Mouse (Mus musculus) limb, embryonic 14.5 days (tissue): ENCODE results near the gene Tspyl1. TPM values are rescaled to one million over a fixed set of nuclear protein-coding genes. Genes with fewer than 3 reads are reported as not detected.

Experiments
- ATAC-seq: fragments of 200-750 bp; cut with Nextera tagmentation; 2 replicates; pipeline ENCODE4 v1.8.0; 2017; ENCODE audit warnings: low read depth, moderate number of reproducible peaks, moderate TSS enrichment; ENCODE audit not compliant: low FRiP score
- DNase-seq: peaks from one replicate; pipeline ENCODE4 v3.0.0-alpha.2; 2015; ENCODE audit warnings: low spot score
- H3K27ac ChIP-seq: fragments of 300-500 bp; sonication (generic); replicated peaks from 2 replicates; pipeline ENCODE4 v1.5.1; 2014; ENCODE audit warnings: low read depth, mild to moderate bottlenecking, low read length, moderate library complexity, mixed read lengths
- H3K27me3 ChIP-seq: fragments of 300-500 bp; sonication (generic); 2 replicates; pipeline ENCODE4 v1.6.1; 2014; ENCODE audit warnings: low read length, mixed read lengths; ENCODE audit not compliant: control insufficient read depth, insufficient read depth
- H3K36me3 ChIP-seq: fragments of 300-500 bp; sonication (generic); 2 replicates; pipeline ENCODE4 v1.6.1; 2014; ENCODE audit warnings: mild to moderate bottlenecking, low read length, moderate library complexity, mixed read lengths; ENCODE audit not compliant: control insufficient read depth, insufficient read depth
- H3K4me1 ChIP-seq: fragments of 300-500 bp; sonication (generic); 2 replicates; pipeline ENCODE4 v1.6.1; 2014; ENCODE audit warnings: antibody characterized with exemption, low read length, mixed read lengths; ENCODE audit not compliant: control insufficient read depth, insufficient read depth
- H3K4me2 ChIP-seq: fragments of 300-500 bp; sonication (generic); replicated peaks from 2 replicates; pipeline ENCODE4 v1.6.1; 2014; ENCODE audit warnings: low read depth, mild to moderate bottlenecking, low read length, moderate library complexity; ENCODE audit not compliant: severe bottlenecking
- H3K4me3 ChIP-seq: fragments of 300-500 bp; sonication (generic); replicated peaks from 2 replicates; pipeline ENCODE4 v1.5.1; 2014; ENCODE audit warnings: low read length
- H3K9ac ChIP-seq: fragments of 300-500 bp; sonication (generic); 2 replicates; pipeline ENCODE4 v1.6.1; 2014; ENCODE audit warnings: mild to moderate bottlenecking, low read depth, low read length, moderate library complexity; ENCODE audit not compliant: severe bottlenecking
- H3K9me3 ChIP-seq: fragments of 300-500 bp; sonication (generic); 2 replicates; pipeline ENCODE4 v1.6.1; 2016; ENCODE audit warnings: low read length; ENCODE audit not compliant: control insufficient read depth
- POLR2A ChIP-seq: fragments of 200-500 bp; IDR thresholded peaks from 2 replicates; pipeline ENCODE4 v1.8.0; 2012; ENCODE audit warnings: inconsistent platforms, mild to moderate bottlenecking, moderate library complexity, borderline replicate concordance; ENCODE audit not compliant: insufficient read depth, insufficient read length; ENCODE audit errors: extremely low read depth
- WGBS: fragments of 180-500 bp; shearing (Covaris S2); extraction: QIAGEN DNeasy Blood & Tissue Kit; methylation state at CpG from one replicate; pipeline ENCODE4 v1.1.7; 2014; 5-methylcytosine and 5-hydroxymethylcytosine counted together
- polyA plus RNA-seq, 2 experiments: library from polyadenylated mRNA; depleted of rRNA in 1 of 2; stranded (reverse) in 1 of 2; unstranded in 1 of 2; fragments of >200 nt; fragmentation: Nextera tagmentation in 1 of 2; extraction: Ambion mirVana in 1 of 2; gene quantifications; 2 replicates each; pipeline versions ENCODE4 v1.2.1 to v1.2.3; 2012 to 2014

The Tspyl1 gene
- polyA plus RNA-seq, 2 experiments = 39.6 to 44.4 TPM

DNA sequence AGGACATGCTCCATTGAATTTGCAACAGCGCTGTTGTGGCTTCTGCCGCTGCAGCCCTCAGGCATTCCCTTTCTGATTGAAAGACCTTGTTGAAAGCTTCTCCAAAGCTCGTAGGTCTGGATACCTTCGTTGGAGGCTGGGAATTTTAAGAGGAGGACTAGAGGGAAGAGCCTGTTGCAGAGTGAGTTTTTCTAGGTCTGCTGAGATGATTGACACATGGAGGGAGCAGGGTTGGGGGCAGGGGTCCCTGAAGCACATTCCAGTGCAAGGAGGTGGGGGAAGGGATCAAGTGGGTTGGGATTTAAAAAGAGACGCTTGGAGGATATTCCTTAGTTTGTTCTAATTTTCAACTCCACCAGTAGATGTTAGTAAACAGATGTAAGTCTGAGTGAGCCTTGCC is 18.4 kb downstream of the Tspyl1 start:
- Histone ChIP-seq H3K27me3 (no peaks in the 10 kb centered on the region), H3K4me3 (0 out of 2 replicates have a peak overlapping the region, but pooled peaks have one; percentile 1), H3K4me1 (peaks cover 22% of the 10 kb centered on the region), H3K9me3 (no peaks in the 10 kb centered on the region), H3K36me3 (0 out of 2 replicates have a peak, but pooled peaks cover 4% of the 10 kb centered on the region), H3K4me2 (peak overlapping the region; percentile 10), H3K9ac (0 out of 2 replicates have a peak overlapping the region, but pooled peaks have one; percentile 17), H3K27ac (no peak overlapping the region)
- WGBS = 29% methylated on average over 5 of the region's 5 CpGs
- no peak for DNase-seq
- no peak for ATAC-seq
- no peak for TF ChIP-seq POLR2A

DNA sequence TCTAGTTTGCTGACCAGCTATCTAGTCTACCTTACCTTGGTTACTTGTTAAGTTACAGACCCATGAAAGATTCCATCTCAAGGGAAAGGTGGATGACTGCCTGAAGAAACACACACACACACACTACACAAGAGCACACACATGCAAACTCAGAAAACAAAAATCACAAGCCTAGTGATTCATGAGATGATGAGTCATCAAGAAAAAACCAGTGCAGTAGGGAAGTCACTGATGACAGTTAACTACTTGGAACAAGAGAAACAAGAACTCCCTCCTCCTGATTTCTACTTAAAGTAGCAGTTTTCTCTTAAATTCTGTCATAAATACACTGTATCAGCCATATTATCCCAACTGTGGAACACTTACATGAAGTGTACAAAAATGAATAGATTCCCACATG is 25.1 kb downstream of the Tspyl1 start:
- Histone ChIP-seq H3K27me3 (no peaks in the 10 kb centered on the region), H3K9ac (no peak overlapping the region), H3K36me3 (peaks cover 6% of the 10 kb centered on the region; the same call in 1 of the 2 replicates), H3K9me3 (no peaks in the 10 kb centered on the region), H3K4me2 (no peak overlapping the region), H3K27ac (no peak overlapping the region), H3K4me3 (no peak overlapping the region), H3K4me1 (no peaks in the 10 kb centered on the region)
- DNase-seq = no peak
- TF ChIP-seq POLR2A = no peak
- no peak for ATAC-seq

DNA sequence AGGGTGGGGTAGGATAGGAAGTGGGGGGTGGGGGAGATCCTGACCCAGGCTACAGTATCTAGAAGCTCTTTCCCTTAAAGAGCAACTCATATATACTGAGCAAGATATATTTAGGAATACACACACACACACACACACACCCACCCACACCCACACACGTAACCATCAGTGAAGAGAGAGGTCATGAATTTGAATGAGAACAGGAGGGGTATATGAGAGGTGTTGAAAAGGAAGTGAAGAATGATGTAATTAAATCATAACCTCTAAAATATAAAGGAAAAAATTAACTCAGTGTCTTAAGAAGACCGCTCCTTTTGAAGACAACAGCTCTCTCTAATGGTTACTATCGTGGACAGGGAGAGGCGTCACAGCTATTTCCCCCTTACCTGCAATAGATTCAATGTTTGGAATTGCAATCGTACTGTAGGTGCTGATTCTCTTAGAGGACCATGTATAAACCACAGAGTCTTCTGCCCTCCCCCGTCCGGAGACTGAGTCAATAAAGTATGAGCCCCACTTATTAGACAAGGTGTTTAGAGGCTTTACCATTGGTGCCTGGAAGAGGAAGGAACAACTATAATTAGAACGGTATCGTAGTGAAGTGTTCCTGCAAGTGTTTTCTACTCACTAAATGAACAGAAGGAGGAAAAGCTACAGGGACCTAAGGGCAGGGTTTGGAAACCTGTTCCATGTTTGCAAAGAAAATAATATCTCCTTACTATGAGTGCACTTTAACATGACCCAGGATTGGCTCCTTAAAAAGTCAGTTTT is 28.1 kb downstream of the Tspyl1 start:
- DNase-seq (no peak), ATAC-seq (no peak)
- no peaks in the 10 kb centered on the region for H3K4me1 ChIP-seq
- TF ChIP-seq POLR2A = no peak
- no peak overlapping the region for H3K4me2 ChIP-seq
- no peak overlapping the region for H3K9ac ChIP-seq
- H3K9me3 ChIP-seq = no peaks in the 10 kb centered on the region
- no peak overlapping the region for H3K27ac ChIP-seq
- whole genome bisulfite sequencing = 71% methylated on average over 9 of the region's 9 CpGs
- H3K4me3 ChIP-seq = no peak overlapping the region
- H3K27me3 ChIP-seq = no peaks in the 10 kb centered on the region
- H3K36me3 ChIP-seq = peaks cover 2% of the 10 kb centered on the region; the same call in 1 of the 2 replicates

- DNase-seq (no peak), ATAC-seq (no peak)
- H3K4me3 ChIP-seq = no peak overlapping the region
- peaks cover 2% of the 10 kb centered on the region; the same call in 1 of the 2 replicates for H3K36me3 ChIP-seq
- WGBS = 35% methylated on average over 3 of the region's 3 CpGs
- H3K9ac ChIP-seq = no peak overlapping the region
- H3K4me2 ChIP-seq = no peak overlapping the region
- H3K9me3 ChIP-seq = no peaks in the 10 kb centered on the region
- no peak for TF ChIP-seq POLR2A
- H3K27ac ChIP-seq = no peak overlapping the region
- no peaks in the 10 kb centered on the region for H3K27me3 ChIP-seq
- H3K4me1 ChIP-seq = peaks cover 4% of the 10 kb centered on the region
Observed at GRCm38 (mm10) chr10:34312536-34312935, 30.5 kb downstream of the Tspyl1 start.

DNA sequence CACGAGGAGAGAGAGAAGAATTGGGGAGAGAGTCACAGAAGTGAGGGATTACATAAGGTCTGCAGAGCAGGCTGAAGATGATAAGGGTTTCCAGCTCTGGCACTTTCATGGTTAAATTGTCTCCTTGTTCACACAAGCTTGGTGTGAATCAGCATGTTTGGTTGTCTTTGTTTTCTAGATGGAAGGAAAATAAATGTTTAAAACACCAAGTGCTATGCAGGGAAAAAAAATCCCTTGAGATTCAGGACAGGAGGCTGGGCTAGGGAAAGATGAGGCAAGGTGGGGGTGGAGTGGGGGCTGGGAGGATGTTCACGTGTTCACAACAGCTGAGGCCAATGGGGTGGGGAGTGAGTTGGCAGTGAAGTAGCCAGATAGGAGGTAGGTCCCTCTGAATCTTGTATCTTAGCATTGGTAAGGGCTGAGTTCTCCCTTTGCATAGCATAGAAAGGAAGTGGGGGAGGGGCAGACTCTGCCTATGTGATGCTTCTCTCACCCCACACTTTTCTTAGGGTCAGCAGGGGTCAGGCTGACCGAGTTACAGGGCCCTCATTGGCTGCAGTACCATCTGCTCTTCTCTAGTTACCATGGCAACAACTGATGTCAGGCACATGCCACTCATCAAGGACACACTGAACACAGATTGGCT is 34.7 kb downstream of the Tspyl1 start:
- ATAC-seq (peak; percentile 44; the same call in 1 of the 2 replicates), DNase-seq (no peak)
- no peak overlapping the region for H3K27ac ChIP-seq

More for the DNA sequence above, 34.7 kb downstream of the Tspyl1 start:
- no peaks in the 10 kb centered on the region for H3K9me3 ChIP-seq
- 5% methylated on average over 3 of the region's 3 CpGs for WGBS
- H3K4me3 ChIP-seq = no peak overlapping the region
- no peak overlapping the region for H3K4me2 ChIP-seq
- no peak for TF ChIP-seq POLR2A
- no peak overlapping the region for H3K9ac ChIP-seq
- H3K36me3 ChIP-seq = peaks cover under 1% of the 10 kb centered on the region; the same call in 1 of the 2 replicates
- no peaks in the 10 kb centered on the region for H3K27me3 ChIP-seq
- H3K4me1 ChIP-seq = peaks cover 4% of the 10 kb centered on the region
